Mouse (Mus musculus) spleen, postnatal 4 days (tissue): ENCODE data around the gene Pkp1.

Experiments
- DNase-seq, 2 experiments: peaks; one replicate each; pipeline ENCODE4 v3.0.0; 2022; ENCODE audit warnings: low spot score in 2 of 2

Gene Pkp1

GRCm38 (mm10) chr1:135857137-135857775 is 61.8 kb downstream of the Pkp1 start:
- DNase-seq = no peak

GRCm38 (mm10) chr1:135856070-135856469 is 62.9 kb downstream of the Pkp1 start:
- DNase-seq = no peak

GRCm38 (mm10) chr1:135855344-135855687 is 63.7 kb downstream of the Pkp1 start:
- DNase-seq = no peak

- no peak for DNase-seq
Observed at GRCm38 (mm10) chr1:135854591-135855343, 64.2 kb downstream of the Pkp1 start.

- no peak for DNase-seq
Observed at GRCm38 (mm10) chr1:135853200-135853599, 65.8 kb downstream of the Pkp1 start.

- no peak for DNase-seq
Observed at GRCm38 (mm10) chr1:135852044-135852756, 66.8 kb downstream of the Pkp1 start.

GRCm38 (mm10) chr1:135850722-135851512 is 68.1 kb downstream of the Pkp1 start:
- DNase-seq = peak in 1 of 2 experiments; percentile 29

GRCm38 (mm10) chr1:135847611-135848351 is 71.2 kb downstream of the Pkp1 start:
- DNase-seq = no peak

GRCm38 (mm10) chr1:135847139-135847562 is 71.9 kb downstream of the Pkp1 start:
- peak; percentile 39 to 75 for DNase-seq

GRCm38 (mm10) chr1:135846632-135847031 is 72.4 kb downstream of the Pkp1 start:
- DNase-seq = no peak

- DNase-seq = no peak
Observed at GRCm38 (mm10) chr1:135844481-135844880, 74.5 kb downstream of the Pkp1 start.

- DNase-seq = no peak
Observed at GRCm38 (mm10) chr1:135843519-135844262, 75.3 kb downstream of the Pkp1 start.

- no peak for DNase-seq
Observed at GRCm38 (mm10) chr1:135840675-135841395, 78.2 kb downstream of the Pkp1 start.

GRCm38 (mm10) chr1:135839065-135839464 is 79.9 kb downstream of the Pkp1 start:
- no peak for DNase-seq

GRCm38 (mm10) chr1:135838626-135839025 is 80.4 kb downstream of the Pkp1 start:
- DNase-seq = no peak

GRCm38 (mm10) chr1:135835716-135836483 is 83.1 kb downstream of the Pkp1 start, which contains the start of gene Tnnt2:
Tnnt2 (plus strand) TSS chr1:135836354.
- no peak for DNase-seq

GRCm38 (mm10) chr1:135834983-135835382 is 84.0 kb downstream of the Pkp1 start:
- DNase-seq = no peak

GRCm38 (mm10) chr1:135834206-135834859 is 84.7 kb downstream of the Pkp1 start:
- no peak for DNase-seq
